Mouse (Mus musculus) spleen, postnatal 36 days (tissue): ENCODE measurements around the gene Tuft1.
"Not testable (repeated sequence)": the region's sequence is repeated elsewhere in the genome, so short reads cannot be mapped to it uniquely, and the experiment has no call there.

Experiments
- DNase-seq, 2 experiments: peaks; one replicate each; pipeline ENCODE4 v3.0.0; 2022; ENCODE audit warnings: low spot score in 2 of 2, mixed read lengths in 1 of 2

Tuft1 gene

DNA sequence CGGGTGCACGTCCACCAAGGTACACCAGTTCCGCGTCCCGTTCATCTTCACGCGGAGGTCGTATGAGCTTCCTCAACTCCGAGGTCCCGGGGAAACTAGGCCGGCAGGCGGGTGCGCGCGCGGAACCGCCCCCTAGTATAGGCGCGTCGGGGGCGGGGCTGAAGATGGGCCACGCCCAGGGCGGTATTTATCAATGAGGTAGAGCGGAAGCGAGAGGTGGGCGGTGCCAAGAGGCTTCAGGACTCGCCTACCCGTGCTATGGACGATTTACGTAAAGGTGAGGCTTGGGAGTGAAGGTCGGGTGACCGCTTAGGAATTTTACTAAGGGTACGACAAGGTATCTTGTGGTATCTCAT, at the start of gene Tuft1:
TSS of gene Tuft1 (minus strand) at position 133 of the 356 bp plus-strand sequence.
- DNase-seq, result peak; percentile 84 to 87

GRCm38 (mm10) chr3:94703364-94703763, 44.7 kb upstream of the Tuft1 start:
- not testable (repeated sequence) for DNase-seq

GRCm38 (mm10) chr3:94702856-94703255, 44.2 kb upstream of the Tuft1 start:
- DNase-seq, result no peak

GRCm38 (mm10) chr3:94702163-94702810, 43.6 kb upstream of the Tuft1 start:
- DNase-seq, result peak; percentile 55 to 70

DNA sequence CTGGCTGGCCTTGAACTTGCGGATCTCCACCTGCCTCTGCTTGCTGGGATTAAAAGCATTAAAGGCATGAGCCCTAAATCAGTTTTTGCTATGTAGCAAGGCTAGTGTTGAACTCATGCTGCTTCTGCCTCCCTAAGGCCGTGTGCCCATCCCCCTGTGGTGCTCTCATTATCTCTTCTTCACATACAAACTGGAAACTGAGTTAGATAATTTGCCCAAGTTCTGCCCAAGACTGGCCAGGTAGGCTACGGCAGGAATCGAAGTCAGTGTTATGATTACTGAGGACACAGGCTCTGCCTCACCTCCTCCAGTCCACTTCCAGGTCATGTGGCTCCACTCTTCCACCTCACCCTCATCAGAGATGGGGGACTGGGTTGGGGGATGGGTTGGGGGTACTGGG, 37.6 kb upstream of the Tuft1 start:
- not testable (repeated sequence) for DNase-seq

GRCm38 (mm10) chr3:94695591-94695990, 36.9 kb upstream of the Tuft1 start:
- DNase-seq, result not testable (repeated sequence)

GRCm38 (mm10) chr3:94693874-94694273, 35.2 kb upstream of the Tuft1 start:
- not testable (repeated sequence) for DNase-seq

DNA sequence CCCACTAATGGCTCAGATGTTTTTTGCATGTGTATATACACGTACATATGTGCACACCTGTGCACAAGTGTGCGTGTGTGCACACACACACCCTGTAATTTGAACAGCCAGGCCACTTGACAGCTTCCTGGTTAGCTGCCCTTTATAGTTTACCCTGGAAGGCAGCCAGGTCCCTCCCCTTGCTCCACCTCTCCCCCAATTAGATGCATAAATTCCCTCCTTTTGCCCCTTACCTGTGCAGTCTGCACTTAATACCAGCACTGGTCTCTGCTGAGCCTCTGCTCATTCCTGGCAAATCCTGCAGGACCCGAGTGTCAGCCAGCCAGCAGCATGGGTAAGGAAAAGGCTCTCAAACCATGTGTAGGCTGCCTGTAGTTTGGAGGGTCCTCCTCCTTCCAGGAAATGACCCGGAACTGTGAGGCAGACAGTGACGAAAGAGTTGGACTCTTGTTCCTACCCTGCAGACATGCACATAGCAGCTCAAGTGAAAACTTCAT, 34.7 kb upstream of the Tuft1 start, which contains the start of gene Selenbp2:
TSS of gene Selenbp2 (plus strand) at position 228 of the 497 bp plus-strand sequence.
- DNase-seq, result no peak

GRCm38 (mm10) chr3:94691694-94692093, 33.0 kb upstream of the Tuft1 start:
- not testable (repeated sequence) for DNase-seq

GRCm38 (mm10) chr3:94690616-94691247, 32.1 kb upstream of the Tuft1 start:
- DNase-seq, result no peak

GRCm38 (mm10) chr3:94690162-94690561, 31.5 kb upstream of the Tuft1 start:
- not testable (repeated sequence) for DNase-seq

DNA sequence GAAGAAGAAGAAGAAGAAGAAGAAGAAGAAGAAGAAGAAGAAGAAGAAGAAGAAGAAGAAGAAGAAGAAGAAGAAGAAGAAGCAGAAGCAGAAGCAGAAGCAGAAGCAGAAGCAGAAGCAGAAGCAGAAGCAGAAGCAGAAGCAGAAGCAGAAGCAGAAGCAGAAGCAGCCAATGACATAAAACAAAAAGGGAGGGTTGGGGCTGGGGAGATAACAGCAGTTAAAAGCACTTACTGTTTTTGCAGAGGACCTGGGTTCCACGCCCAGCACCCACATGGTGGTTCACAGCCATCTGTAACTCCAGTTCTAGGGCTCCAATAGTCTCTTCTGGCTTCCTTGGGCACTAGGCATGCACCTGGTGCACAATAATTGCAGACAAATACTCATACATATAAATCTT, 30.5 kb upstream of the Tuft1 start:
- not testable (repeated sequence) for DNase-seq

GRCm38 (mm10) chr3:94688698-94689097, 30.0 kb upstream of the Tuft1 start:
- DNase-seq, result not testable (repeated sequence)

DNA sequence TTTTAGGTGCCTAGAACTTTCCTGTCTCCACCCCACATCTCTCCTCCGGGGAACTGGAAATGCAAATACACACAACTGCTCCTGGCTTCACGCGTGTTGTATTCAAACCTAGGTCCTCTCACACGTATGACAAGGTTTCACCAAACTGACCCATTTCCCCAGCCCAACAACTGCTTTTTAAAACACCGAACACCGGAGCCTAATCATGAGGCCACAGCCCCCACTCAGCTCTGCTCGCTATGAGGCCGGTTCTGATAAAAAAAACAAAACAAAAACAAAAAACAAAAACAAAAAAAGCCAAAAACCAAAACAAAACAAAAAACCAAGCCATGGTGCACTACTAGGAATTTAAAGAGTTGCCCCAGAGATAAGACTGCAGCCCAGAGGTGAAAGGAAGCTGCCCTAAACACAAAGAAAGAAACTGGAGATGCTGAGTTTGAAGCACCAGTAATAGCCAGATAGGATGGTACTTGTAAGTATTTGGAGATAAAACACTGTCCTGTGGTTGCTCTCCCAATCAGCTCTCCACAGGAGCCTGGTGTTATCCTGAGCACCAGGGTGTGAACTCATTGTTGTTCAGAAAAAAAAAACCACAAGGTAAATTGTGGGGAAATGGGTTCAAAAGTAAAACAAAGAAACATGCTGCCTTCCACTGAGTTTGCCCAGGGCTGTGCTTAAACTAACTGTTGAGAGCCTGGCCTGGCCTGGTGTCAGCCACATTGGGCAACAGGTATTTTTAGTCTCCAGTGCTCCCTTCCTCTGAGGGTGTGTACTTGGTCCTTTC, 27.5 kb upstream of the Tuft1 start:
- not testable (repeated sequence) for DNase-seq

DNA sequence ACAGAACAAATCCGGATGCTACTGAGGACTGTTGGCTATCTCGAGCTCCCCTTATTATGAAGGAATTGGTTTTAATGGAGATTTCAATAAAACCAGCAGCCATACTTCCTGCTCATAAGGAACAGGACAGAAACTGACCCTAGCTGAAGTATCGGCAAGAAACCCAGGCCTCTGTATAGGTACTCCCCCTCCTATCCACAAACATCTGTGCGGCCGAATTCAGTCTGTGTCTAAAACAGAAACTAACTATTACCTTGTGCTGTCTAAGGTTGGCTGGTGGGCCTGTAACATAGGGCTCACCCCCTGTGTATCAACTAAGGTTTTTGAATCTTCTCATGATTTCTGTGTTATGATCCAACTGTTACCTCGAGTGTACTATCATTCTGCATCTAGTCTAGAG, 25.0 kb upstream of the Tuft1 start:
- no peak for DNase-seq

DNA sequence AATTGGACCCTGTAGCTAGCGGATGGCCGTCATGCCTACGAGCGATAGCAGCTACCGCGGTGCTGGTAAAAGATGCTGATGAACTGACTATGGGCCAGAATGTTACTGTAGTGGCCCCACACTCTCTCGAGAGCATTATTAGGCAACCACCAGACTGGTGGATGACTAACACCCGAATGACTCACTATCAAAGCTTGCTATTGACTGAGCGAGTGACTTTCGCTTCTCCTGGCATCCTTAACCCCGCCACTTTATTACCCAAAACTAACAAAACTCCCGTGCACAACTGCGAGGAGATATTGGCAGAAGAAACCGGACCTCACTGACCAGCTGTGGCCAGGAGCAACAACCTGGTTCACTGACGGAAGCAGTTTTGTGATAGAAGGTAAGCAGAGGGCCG, 22.1 kb upstream of the Tuft1 start:
- DNase-seq, result no peak

DNA sequence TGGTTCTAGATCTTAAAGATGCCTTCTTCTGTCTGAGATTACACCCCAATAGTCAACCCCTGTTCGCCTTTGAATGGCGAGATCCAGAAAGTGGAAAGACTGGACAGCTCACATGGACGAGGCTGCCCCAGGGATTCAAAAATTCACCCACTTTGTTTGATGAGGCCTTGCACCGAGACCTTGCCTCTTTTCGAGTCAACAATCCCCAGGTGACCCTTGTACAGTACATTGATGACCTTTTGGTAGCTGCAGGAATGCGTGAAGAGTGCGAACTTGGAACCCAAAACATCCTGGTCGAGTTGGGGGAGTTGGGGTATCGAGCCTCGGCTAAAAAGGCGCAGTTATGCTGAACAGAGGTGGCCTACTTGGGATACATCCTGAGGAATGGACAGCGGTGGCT, 21.4 kb upstream of the Tuft1 start:
- DNase-seq, result not testable (repeated sequence)

- no peak for DNase-seq
These were observed 20.7 kb upstream of the Tuft1 start for GRCm38 (mm10) chr3:94679351-94679841.

- not testable (repeated sequence) for DNase-seq
These were observed 16.4 kb upstream of the Tuft1 start for GRCm38 (mm10) chr3:94675101-94675500.

GRCm38 (mm10) chr3:94665896-94666295, 7.2 kb upstream of the Tuft1 start:
- not testable (repeated sequence) for DNase-seq

- DNase-seq, result not testable (repeated sequence)
These were observed 6.6 kb upstream of the Tuft1 start for GRCm38 (mm10) chr3:94665060-94665802.
